Mouse (Mus musculus): ENCODE data around the gene Lrrc51. TPM values are rescaled to one million over a fixed set of nuclear protein-coding genes. Genes with fewer than 3 reads are reported as not detected.

Lrrc51 gene
- total and polyA plus RNA-seq, 2 experiments from 2014 or later = 0.19 to 3.0 TPM

- Histone ChIP-seq H3K9ac (replicated peaks; ENCODE audit: low read depth, low read length) (no peak overlapping the region), H3K4me1 (ENCODE audit: control insufficient read depth, insufficient read depth) (no peaks in the 10 kb centered on the region), H3K9me3 (replicated peaks; ENCODE audit: control insufficient read depth, low read length) (no peaks in the 10 kb centered on the region; the same call in 1 of the 2 replicates), H3K4me3 (ENCODE audit: low read depth, low read length) (no peak overlapping the region), H3K27ac (ENCODE audit: low read depth) (no peak overlapping the region), H3K4me2 (ENCODE audit: low read depth, low read length) (no peak overlapping the region), H3K36me3 (replicated peaks; ENCODE audit: control insufficient read depth, insufficient read depth, low read length) (no peaks in the 10 kb centered on the region), H3K27me3 (ENCODE audit: control insufficient read depth, insufficient read depth, low read length) (no peaks in the 10 kb centered on the region)
- 73% methylated on average over 6 of the region's 6 CpGs for WGBS
- no peak for TF ChIP-seq EP300 (IDR thresholded peaks at IDR 0.05; ENCODE audit: low read depth)
- no peak for TF ChIP-seq CTCF (IDR thresholded peaks at IDR 0.05; ENCODE audit: low read depth)
- no peak for DNase-seq (ENCODE audit: low spot score)
- ATAC-seq (ENCODE audit: insufficient read depth, low read depth) = no peak
Measured at GRCm38 (mm10) chr7:101886274-101886673, 47.4 kb downstream of the Lrrc51 start.

DNA sequence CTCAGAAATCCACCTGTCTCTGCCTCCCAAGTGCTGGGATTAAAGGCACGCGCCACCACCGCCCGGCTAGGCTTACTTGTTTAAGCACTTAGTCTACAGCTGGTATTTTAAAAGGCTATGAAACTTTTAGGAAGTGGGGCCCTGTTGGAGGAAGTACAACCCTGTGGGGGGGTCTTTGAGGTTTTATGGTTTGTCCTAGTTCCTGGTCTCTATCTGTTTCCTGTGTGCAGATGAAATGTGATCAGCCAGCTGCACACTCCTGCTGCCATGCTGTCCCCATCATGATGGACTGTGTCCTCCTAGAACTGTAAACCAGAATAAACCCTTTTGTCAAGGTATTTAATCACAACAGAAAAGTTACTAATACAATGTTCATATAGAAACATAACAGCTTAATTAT, 49.5 kb downstream of the Lrrc51 start:
- Histone ChIP-seq H3K4me2 (ENCODE audit: low read depth, low read length) (no peak overlapping the region), H3K9ac (replicated peaks; ENCODE audit: low read depth, low read length) (no peak overlapping the region), H3K36me3 (replicated peaks; ENCODE audit: control insufficient read depth, insufficient read depth, low read length) (no peaks in the 10 kb centered on the region), H3K4me1 (ENCODE audit: control insufficient read depth, insufficient read depth) (no peaks in the 10 kb centered on the region), H3K9me3 (replicated peaks; ENCODE audit: control insufficient read depth, low read length) (no peaks in the 10 kb centered on the region; the same call in 1 of the 2 replicates), H3K27me3 (ENCODE audit: control insufficient read depth, insufficient read depth, low read length) (no peaks in the 10 kb centered on the region), H3K27ac (ENCODE audit: low read depth) (no peak overlapping the region), H3K4me3 (ENCODE audit: low read depth, low read length) (no peak overlapping the region)
- TF ChIP-seq EP300 (IDR thresholded peaks at IDR 0.05; ENCODE audit: low read depth) = no peak
- no peak for TF ChIP-seq CTCF (IDR thresholded peaks at IDR 0.05; ENCODE audit: low read depth)
- WGBS = 91% methylated on average over 4 of the region's 4 CpGs
- DNase-seq (ENCODE audit: low spot score) (no peak), ATAC-seq (ENCODE audit: insufficient read depth, low read depth) (no peak)

- no peak for TF ChIP-seq CTCF (IDR thresholded peaks at IDR 0.05; ENCODE audit: low read depth)
- no peak for TF ChIP-seq EP300 (IDR thresholded peaks at IDR 0.05; ENCODE audit: low read depth)
- 65% methylated on average over 9 of the region's 9 CpGs for WGBS
- Histone ChIP-seq H3K9me3 (replicated peaks; ENCODE audit: control insufficient read depth, low read length) (no peaks in the 10 kb centered on the region; the same call in 1 of the 2 replicates), H3K9ac (replicated peaks; ENCODE audit: low read depth, low read length) (no peak overlapping the region), H3K27ac (ENCODE audit: low read depth) (no peak overlapping the region; the same call in 1 of the 2 replicates), H3K27me3 (ENCODE audit: control insufficient read depth, insufficient read depth, low read length) (no peaks in the 10 kb centered on the region), H3K4me1 (ENCODE audit: control insufficient read depth, insufficient read depth) (no peaks in the 10 kb centered on the region), H3K4me3 (ENCODE audit: low read depth, low read length) (no peak overlapping the region), H3K4me2 (ENCODE audit: low read depth, low read length) (no peak overlapping the region), H3K36me3 (replicated peaks; ENCODE audit: control insufficient read depth, insufficient read depth, low read length) (no peaks in the 10 kb centered on the region)
- DNase-seq (ENCODE audit: low spot score) (no peak), ATAC-seq (ENCODE audit: insufficient read depth, low read depth) (peak; percentile 14; the same call in 1 of the 2 replicates)
Measured at GRCm38 (mm10) chr7:101882413-101883154, 51.1 kb downstream of the Lrrc51 start.

DNA sequence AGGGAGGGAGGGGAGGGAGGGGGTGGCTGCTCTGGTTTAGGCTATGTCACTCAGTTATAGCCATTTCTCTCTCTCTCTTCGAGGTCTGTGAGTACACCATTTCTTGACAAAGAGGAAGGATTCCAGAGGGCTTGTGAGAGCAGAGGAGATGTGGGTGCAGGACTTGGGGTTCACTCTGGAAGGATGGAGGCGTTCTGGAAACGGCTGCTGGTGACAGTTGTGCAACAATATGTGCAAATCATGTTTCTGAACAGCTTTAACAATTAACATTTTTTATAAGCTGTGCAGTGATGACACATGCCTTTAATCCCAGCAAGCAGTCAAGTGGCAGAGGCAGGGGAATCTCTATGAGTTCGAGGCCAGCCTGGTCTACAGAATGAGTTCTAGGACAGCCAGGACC, 52.8 kb downstream of the Lrrc51 start:
- H3K36me3 ChIP-seq (replicated peaks; ENCODE audit: control insufficient read depth, insufficient read depth, low read length) = no peaks in the 10 kb centered on the region
- TF ChIP-seq CTCF (IDR thresholded peaks at IDR 0.05; ENCODE audit: low read depth) (no peak), EP300 (IDR thresholded peaks at IDR 0.05; ENCODE audit: low read depth) (no peak)
- H3K4me3 ChIP-seq (ENCODE audit: low read depth, low read length) = no peak overlapping the region
- DNase-seq (ENCODE audit: low spot score) = no peak
- no peak for ATAC-seq (ENCODE audit: insufficient read depth, low read depth)
- WGBS = 62% methylated on average over 4 of the region's 4 CpGs
- H3K9ac ChIP-seq (replicated peaks; ENCODE audit: low read depth, low read length) = no peak overlapping the region
- H3K9me3 ChIP-seq (replicated peaks; ENCODE audit: control insufficient read depth, low read length) = no peaks in the 10 kb centered on the region; the same call in 1 of the 2 replicates
- H3K4me2 ChIP-seq (ENCODE audit: low read depth, low read length) = no peak overlapping the region
- no peaks in the 10 kb centered on the region for H3K4me1 ChIP-seq (ENCODE audit: control insufficient read depth, insufficient read depth)
- H3K27ac ChIP-seq (ENCODE audit: low read depth) = no peak overlapping the region
- no peaks in the 10 kb centered on the region for H3K27me3 ChIP-seq (ENCODE audit: control insufficient read depth, insufficient read depth, low read length)

- TF ChIP-seq CTCF (IDR thresholded peaks at IDR 0.05; ENCODE audit: low read depth) = no peak
- TF ChIP-seq EP300 (IDR thresholded peaks at IDR 0.05; ENCODE audit: low read depth) = no peak
- WGBS = 96% methylated on average over 1 of the region's 1 CpGs
- no peak overlapping the region for H3K4me3 ChIP-seq (ENCODE audit: low read depth, low read length)
- no peak overlapping the region for H3K27ac ChIP-seq (ENCODE audit: low read depth)
- no peak overlapping the region for H3K9ac ChIP-seq (replicated peaks; ENCODE audit: low read depth, low read length)
- H3K4me1 ChIP-seq (ENCODE audit: control insufficient read depth, insufficient read depth) = 0 out of 2 replicates have a peak, but pooled peaks cover 6% of the 10 kb centered on the region
- no peaks in the 10 kb centered on the region for H3K27me3 ChIP-seq (ENCODE audit: control insufficient read depth, insufficient read depth, low read length)
- no peaks in the 10 kb centered on the region for H3K36me3 ChIP-seq (replicated peaks; ENCODE audit: control insufficient read depth, insufficient read depth, low read length)
- ATAC-seq (ENCODE audit: insufficient read depth, low read depth) (no peak), DNase-seq (ENCODE audit: low spot score) (no peak)
- H3K4me2 ChIP-seq (ENCODE audit: low read depth, low read length) = no peak overlapping the region
- H3K9me3 ChIP-seq (replicated peaks; ENCODE audit: control insufficient read depth, low read length) = no peaks in the 10 kb centered on the region
Measured at GRCm38 (mm10) chr7:101875978-101876377, 57.7 kb downstream of the Lrrc51 start.

All from heart, postnatal 0 days (tissue).